Mouse (Mus musculus) c-Kit-positive CD71-negative TER-119-negative erythroid progenitor cells, embryonic 14.5 days (primary cell): Measurements from ENCODE around the gene Tmem201.

ENCODE experiments used
- DNase-seq: peaks from one replicate; pipeline ENCODE4 v3.0.0-alpha.2; 2013; ENCODE audit warnings: low read depth

Tmem201 gene

GRCm38 (mm10) chr4:149749003-149749662, 11.3 kb upstream of the Tmem201 start:
- DNase-seq = no peak

GRCm38 (mm10) chr4:149744119-149744518, 6.3 kb upstream of the Tmem201 start:
- no peak for DNase-seq

GRCm38 (mm10) chr4:149742011-149742530, 4.2 kb upstream of the Tmem201 start:
- DNase-seq = no peak

- DNase-seq = no peak
Measured at GRCm38 (mm10) chr4:149740301-149740700, 2.5 kb upstream of the Tmem201 start.

- DNase-seq = no peak
Measured at GRCm38 (mm10) chr4:149739478-149739877, 1.6 kb upstream of the Tmem201 start.

- DNase-seq = no peak
Measured at GRCm38 (mm10) chr4:149736581-149736980, 1.3 kb downstream of the Tmem201 start.

GRCm38 (mm10) chr4:149735624-149736250, 2.1 kb downstream of the Tmem201 start:
- no peak for DNase-seq

GRCm38 (mm10) chr4:149734730-149735475, 2.9 kb downstream of the Tmem201 start:
- no peak for DNase-seq

GRCm38 (mm10) chr4:149734246-149734645, 3.6 kb downstream of the Tmem201 start:
- no peak for DNase-seq

- no peak for DNase-seq
Measured at GRCm38 (mm10) chr4:149733748-149734147, 4.1 kb downstream of the Tmem201 start.

GRCm38 (mm10) chr4:149732800-149733199, 5.0 kb downstream of the Tmem201 start:
- DNase-seq = no peak

- no peak for DNase-seq
Measured at GRCm38 (mm10) chr4:149732313-149732712, 5.5 kb downstream of the Tmem201 start.

- DNase-seq = no peak
Measured at GRCm38 (mm10) chr4:149730827-149731226, 7.0 kb downstream of the Tmem201 start.

GRCm38 (mm10) chr4:149728810-149729209, 9.0 kb downstream of the Tmem201 start:
- DNase-seq = no peak

- no peak for DNase-seq
Measured at GRCm38 (mm10) chr4:149727636-149728035, 10.2 kb downstream of the Tmem201 start.

GRCm38 (mm10) chr4:149725661-149726350, 12.0 kb downstream of the Tmem201 start:
- peak; percentile 41 for DNase-seq

GRCm38 (mm10) chr4:149724916-149725470, 12.9 kb downstream of the Tmem201 start:
- no peak for DNase-seq

GRCm38 (mm10) chr4:149723855-149724731, 13.8 kb downstream of the Tmem201 start:
- no peak for DNase-seq

- DNase-seq = no peak
Measured at GRCm38 (mm10) chr4:149723021-149723390, 14.8 kb downstream of the Tmem201 start.

GRCm38 (mm10) chr4:149722104-149723020, 15.5 kb downstream of the Tmem201 start:
- no peak for DNase-seq
